Mouse (Mus musculus) neural tube, embryonic 11.5 days (tissue): ENCODE measurements around the gene Lef1. TPM values are rescaled to one million over a fixed set of nuclear protein-coding genes. Genes with fewer than 3 reads are reported as not detected.

Source experiments
- ATAC-seq: fragments of 200-750 bp; cut with Nextera tagmentation; 2 replicates; pipeline ENCODE4 v1.8.0; 2017; ENCODE audit warnings: moderate number of reproducible peaks, mild to moderate bottlenecking, moderate TSS enrichment, moderate library complexity; ENCODE audit not compliant: insufficient read depth, low FRiP score, low TSS enrichment
- DNase-seq: peaks from one replicate; pipeline ENCODE4 v3.0.0-alpha.2; 2015; ENCODE audit warnings: low spot score
- H3K27ac ChIP-seq: fragments of 300-500 bp; sonication (generic); 2 replicates; pipeline ENCODE4 v1.5.1; 2014; ENCODE audit warnings: low read depth, mild to moderate bottlenecking, low read length
- H3K27me3 ChIP-seq: fragments of 300-500 bp; sonication (generic); 2 replicates; pipeline ENCODE4 v1.6.1; 2014; ENCODE audit warnings: mild to moderate bottlenecking, low read length, mixed read lengths; ENCODE audit not compliant: control insufficient read depth, insufficient read depth
- H3K36me3 ChIP-seq: fragments of 300-500 bp; sonication (generic); 2 replicates; pipeline ENCODE4 v1.6.1; 2014; ENCODE audit warnings: mild to moderate bottlenecking, low read length, moderate library complexity, mixed read lengths; ENCODE audit not compliant: control insufficient read depth, insufficient read depth
- H3K4me1 ChIP-seq: fragments of 300-500 bp; sonication (generic); 2 replicates; pipeline ENCODE4 v1.6.1; 2014; ENCODE audit warnings: low read length, mixed read lengths; ENCODE audit not compliant: control insufficient read depth, insufficient read depth
- H3K4me2 ChIP-seq: fragments of 300-500 bp; sonication (generic); 2 replicates; pipeline ENCODE4 v1.6.1; 2014; ENCODE audit warnings: low read depth, mild to moderate bottlenecking, moderate library complexity
- H3K4me3 ChIP-seq: fragments of 300-500 bp; sonication (generic); 2 replicates; pipeline ENCODE4 v1.5.1; 2014; ENCODE audit warnings: low read depth, low read length
- H3K9ac ChIP-seq: fragments of 300-500 bp; sonication (generic); 2 replicates; pipeline ENCODE4 v1.6.1; 2014; ENCODE audit warnings: mild to moderate bottlenecking, low read length
- H3K9me3 ChIP-seq: fragments of 300-500 bp; sonication (generic); 2 replicates; pipeline ENCODE4 v1.6.1; 2016; ENCODE audit warnings: low read length; ENCODE audit not compliant: control insufficient read depth
- WGBS: fragments of 180-500 bp; shearing (Covaris S2); extraction: QIAGEN DNeasy Blood & Tissue Kit; methylation state at CpG from one replicate; pipeline ENCODE4 v1.1.7; 2014; 5-methylcytosine and 5-hydroxymethylcytosine counted together
- polyA plus RNA-seq: library from polyadenylated mRNA; unstranded; fragments of >200 nt; fragmentation: Nextera tagmentation; extraction: Ambion mirVana; gene quantifications from 2 replicates; pipeline ENCODE4 v1.2.1, GENCODE M21; 2014

The Lef1 gene
- polyA plus RNA-seq: 24.7 and 25.5 TPM in 2 replicates

DNA sequence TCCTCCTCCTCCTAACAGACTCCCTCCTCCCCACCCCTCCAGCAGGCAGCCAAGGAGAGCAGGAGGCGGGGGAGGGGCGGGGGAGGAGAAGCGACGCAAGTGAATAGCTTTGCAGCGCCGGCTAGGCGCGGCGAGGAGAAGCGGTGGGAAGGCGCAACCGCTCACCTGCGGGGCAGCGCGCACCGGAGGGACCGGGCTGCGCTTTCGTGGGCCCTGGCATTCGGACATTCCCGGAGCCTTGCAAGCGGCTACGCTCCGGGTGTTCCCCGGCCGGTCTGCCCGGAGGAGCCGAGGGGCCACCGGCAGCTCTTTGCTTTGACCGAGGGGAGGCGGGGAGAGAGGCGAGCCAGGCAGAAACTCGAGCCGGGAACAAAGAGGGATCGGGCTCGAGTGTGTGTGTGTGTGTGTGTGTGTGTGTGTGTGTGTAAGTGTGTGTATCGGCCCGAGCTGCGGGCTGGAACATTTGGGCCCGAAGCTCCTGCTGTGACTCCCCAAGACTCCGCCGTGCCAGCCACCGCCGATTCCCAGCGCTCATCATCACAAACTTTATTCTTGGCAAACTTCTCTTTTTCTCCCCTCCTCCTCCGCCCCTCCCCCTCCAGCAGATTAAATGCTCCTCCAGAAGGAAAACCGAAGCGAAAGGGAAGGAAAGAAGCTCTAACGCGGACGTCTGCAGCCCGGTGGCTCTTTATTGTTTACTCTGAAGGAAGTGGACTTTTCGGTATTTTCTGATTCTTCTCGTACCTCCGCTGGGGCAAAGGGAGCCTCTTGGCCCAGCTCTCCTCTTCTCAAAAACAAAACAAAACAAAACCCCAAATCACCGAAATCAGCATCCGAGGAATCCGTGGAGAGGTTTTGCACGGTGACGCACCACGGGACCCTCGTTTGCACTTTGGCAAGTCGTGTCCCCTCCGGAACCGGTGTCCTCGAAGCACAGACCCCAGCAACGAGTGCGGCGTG lies at the start of gene Lef1:
Gene Lef1, plus strand, starts transcription at position 281 of the 960 bp plus-strand sequence.
- DNase-seq (peak; percentile 85), ATAC-seq (peak; percentile 28; the same call in 1 of the 2 replicates)
- Histone ChIP-seq H3K4me1 (peaks cover 16% of the 10 kb centered on the region), H3K9me3 (no peaks in the 10 kb centered on the region), H3K9ac (peak within 1 kb of the TSS; percentile 72), H3K27me3 (peaks cover 35% of the 10 kb centered on the region), H3K27ac (0 out of 2 replicates have a peak within 1 kb of the TSS, but pooled peaks have one; percentile 34), H3K36me3 (no peaks in the 10 kb centered on the region), H3K4me3 (peak within 1 kb of the TSS; percentile 56), H3K4me2 (peak within 1 kb of the TSS; percentile 95)
- 0% methylated on average over 53 of the region's 69 CpGs for WGBS

GRCm38 (mm10) chr3:131065001-131065400 lies 45.3 kb upstream of the Lef1 start:
- no peaks in the 10 kb centered on the region for H3K9me3 ChIP-seq
- H3K9ac ChIP-seq: no peak overlapping the region
- H3K4me1 ChIP-seq: no peaks in the 10 kb centered on the region
- no peak overlapping the region for H3K4me2 ChIP-seq
- no peak for DNase-seq
- H3K27ac ChIP-seq: no peak overlapping the region
- no peaks in the 10 kb centered on the region for H3K36me3 ChIP-seq
- no peaks in the 10 kb centered on the region for H3K27me3 ChIP-seq
- no peak overlapping the region for H3K4me3 ChIP-seq
- no peak for ATAC-seq
- 82% methylated on average over 9 of the region's 9 CpGs for WGBS

DNA sequence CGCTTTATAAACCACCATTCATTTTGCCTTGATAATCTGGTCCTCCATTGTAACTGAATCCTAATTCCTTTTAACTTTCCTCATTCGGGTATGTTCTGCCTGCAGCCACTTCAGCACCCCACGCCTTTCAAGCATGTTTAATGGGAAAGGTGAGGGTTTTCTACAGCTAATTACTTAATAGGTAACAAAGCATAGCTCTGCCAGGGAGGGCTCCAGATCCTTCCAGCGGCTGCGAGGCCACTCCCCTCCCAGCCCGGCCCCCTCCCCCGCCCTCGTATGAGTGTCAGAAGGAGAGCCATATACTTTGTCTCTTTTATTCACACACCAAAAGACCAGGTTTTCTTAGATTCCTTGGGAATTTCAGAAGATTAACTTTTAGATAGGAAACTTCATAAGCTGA lies 44.1 kb upstream of the Lef1 start:
- whole genome bisulfite sequencing: 29% methylated on average over 8 of the region's 8 CpGs
- H3K9ac ChIP-seq: no peak overlapping the region
- H3K36me3 ChIP-seq: no peaks in the 10 kb centered on the region
- ATAC-seq (no peak), DNase-seq (no peak)
- no peak overlapping the region for H3K27ac ChIP-seq
- H3K4me1 ChIP-seq: no peaks in the 10 kb centered on the region
- no peaks in the 10 kb centered on the region for H3K9me3 ChIP-seq
- H3K4me3 ChIP-seq: no peak overlapping the region
- H3K27me3 ChIP-seq: no peaks in the 10 kb centered on the region
- H3K4me2 ChIP-seq: no peak overlapping the region

DNA sequence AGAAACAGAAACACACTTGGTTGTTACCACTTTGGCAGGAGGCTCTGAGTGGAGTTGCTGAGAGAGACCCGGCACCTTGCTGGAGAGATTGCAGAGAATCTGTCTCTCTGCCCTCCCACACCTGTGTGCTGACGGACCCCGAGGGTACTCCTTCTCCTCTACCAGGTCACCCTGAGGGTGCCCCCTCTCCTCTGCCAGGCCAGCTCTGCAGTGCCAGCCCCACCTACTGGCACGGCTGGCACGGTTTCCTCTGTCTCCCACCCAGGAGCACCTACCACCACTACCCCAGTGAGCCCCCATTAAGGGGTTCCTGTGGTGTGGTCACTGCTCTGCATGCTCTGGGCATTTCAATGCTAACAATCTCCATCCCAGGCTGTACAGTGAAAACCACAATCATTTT lies 42.3 kb upstream of the Lef1 start:
- WGBS: 94% methylated on average over 5 of the region's 5 CpGs
- H3K27ac ChIP-seq: no peak overlapping the region
- H3K9ac ChIP-seq: no peak overlapping the region
- no peaks in the 10 kb centered on the region for H3K4me1 ChIP-seq
- no peak overlapping the region for H3K4me2 ChIP-seq
- H3K9me3 ChIP-seq: no peaks in the 10 kb centered on the region
- ATAC-seq (no peak), DNase-seq (no peak)
- no peaks in the 10 kb centered on the region for H3K36me3 ChIP-seq
- H3K27me3 ChIP-seq: no peaks in the 10 kb centered on the region
- no peak overlapping the region for H3K4me3 ChIP-seq

DNA sequence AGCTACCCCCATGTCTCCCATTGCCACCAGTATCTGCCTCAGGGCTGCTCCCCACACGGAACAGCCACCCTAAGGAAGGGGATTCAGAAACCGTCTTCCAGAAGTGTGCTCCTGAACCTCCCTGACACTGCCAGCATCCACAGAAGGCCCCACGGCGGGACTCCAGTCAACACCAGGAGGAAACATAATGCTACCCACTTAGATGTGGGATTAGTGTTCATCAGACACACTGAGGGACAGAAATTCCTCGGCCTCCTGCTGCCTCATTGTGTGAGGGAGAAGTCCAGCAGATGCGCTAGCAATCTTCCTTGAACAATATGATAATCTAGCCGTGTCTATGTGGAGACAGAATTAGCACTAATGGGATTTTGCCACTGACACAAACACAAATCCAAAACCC lies 40.1 kb upstream of the Lef1 start:
- Histone ChIP-seq H3K9me3 (no peaks in the 10 kb centered on the region), H3K27me3 (no peaks in the 10 kb centered on the region), H3K4me1 (no peaks in the 10 kb centered on the region), H3K9ac (no peak overlapping the region), H3K4me3 (no peak overlapping the region), H3K4me2 (no peak overlapping the region), H3K36me3 (no peaks in the 10 kb centered on the region), H3K27ac (no peak overlapping the region)
- ATAC-seq (no peak), DNase-seq (no peak)
- WGBS: 69% methylated on average over 7 of the region's 7 CpGs

- H3K4me3 ChIP-seq: no peak overlapping the region
- no peak overlapping the region for H3K4me2 ChIP-seq
- no peaks in the 10 kb centered on the region for H3K36me3 ChIP-seq
- no peak for DNase-seq
- H3K9me3 ChIP-seq: no peaks in the 10 kb centered on the region
- no peaks in the 10 kb centered on the region for H3K27me3 ChIP-seq
- ATAC-seq: no peak
- H3K27ac ChIP-seq: no peak overlapping the region
- H3K9ac ChIP-seq: no peak overlapping the region
- WGBS: 71% methylated on average over 4 of the region's 4 CpGs
- H3K4me1 ChIP-seq: no peaks in the 10 kb centered on the region
These were observed 37.6 kb upstream of the Lef1 start for GRCm38 (mm10) chr3:131072661-131073060.

GRCm38 (mm10) chr3:131073946-131074345 lies 36.3 kb upstream of the Lef1 start:
- ATAC-seq (no peak), DNase-seq (no peak)
- Histone ChIP-seq H3K4me1 (no peaks in the 10 kb centered on the region), H3K27ac (no peak overlapping the region), H3K27me3 (no peaks in the 10 kb centered on the region), H3K9me3 (no peaks in the 10 kb centered on the region), H3K4me3 (no peak overlapping the region), H3K36me3 (no peaks in the 10 kb centered on the region), H3K4me2 (no peak overlapping the region), H3K9ac (no peak overlapping the region)
- 90% methylated on average over 4 of the region's 4 CpGs for WGBS

- Histone ChIP-seq H3K4me1 (no peaks in the 10 kb centered on the region), H3K27me3 (no peaks in the 10 kb centered on the region), H3K36me3 (no peaks in the 10 kb centered on the region), H3K9ac (no peak overlapping the region), H3K4me2 (no peak overlapping the region), H3K27ac (no peak overlapping the region), H3K9me3 (no peaks in the 10 kb centered on the region), H3K4me3 (no peak overlapping the region)
- no peak for DNase-seq
- 89% methylated on average over 6 of the region's 6 CpGs for WGBS
- no peak for ATAC-seq
These were observed 32.1 kb upstream of the Lef1 start for GRCm38 (mm10) chr3:131078041-131078621.
